16 mouse cellular contexts compared by ENCODE assay signal in the genomic region with DNA sequence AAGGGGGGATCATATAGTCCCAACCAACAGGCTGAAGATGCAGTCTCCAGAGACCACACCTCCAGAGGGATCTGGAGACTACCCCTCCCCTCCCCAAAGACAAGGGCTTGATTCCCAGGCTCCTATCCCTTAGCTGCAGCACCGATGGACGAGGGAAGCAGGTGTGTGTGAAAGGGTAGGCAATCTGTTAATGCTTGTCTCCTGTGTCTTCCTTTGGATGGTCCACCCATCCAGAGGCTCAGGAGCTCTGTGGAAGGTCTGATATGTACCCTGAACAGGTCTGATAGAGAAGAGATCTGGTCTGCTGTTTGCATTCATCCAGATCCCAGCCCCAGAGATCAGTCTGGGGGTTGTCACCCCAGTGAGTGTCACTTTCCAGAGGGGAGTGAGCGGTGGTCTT. TPM values are rescaled to one million over a fixed set of nuclear protein-coding genes. Genes with fewer than 3 reads are reported as not detected.
DNase-seq lines count a peak whose midpoint lies in the region; ATAC-seq lines count a peak whose summit lies in the region.
"Had no signal": no experiment of that assay in that cellular context is flagged by ENCODE, and none has a peak within 500 bp of the region (broad histone marks: within the 10 kb centered on the region; RNA-seq: fewer than 3 reads in every experiment).

No protein-coding gene starts in this region.

- H3K4me1 ChIP-seq in forebrain, embryonic 12.5 days, result peaks cover 53% of the 10 kb centered on the region
- peaks cover 13% of the 10 kb centered on the region for H3K4me1 ChIP-seq in forebrain, embryonic 15.5 days
- H3K4me1 ChIP-seq in hindbrain, embryonic 12.5 days, result peaks cover 81% of the 10 kb centered on the region
- H3K4me1 ChIP-seq in midbrain, embryonic 13.5 days (replicated peaks), result peaks cover 56% of the 10 kb centered on the region
- H3K4me1 ChIP-seq in neural tube, embryonic 14.5 days (ENCODE audit: control insufficient read depth, insufficient read depth, low read length), result peaks cover 31% of the 10 kb centered on the region

- no peak overlapping the region for H3K9ac ChIP-seq in forebrain, embryonic 12.5 days
- H3K9ac ChIP-seq in forebrain, embryonic 15.5 days (replicated peaks), result no peak overlapping the region
- peak overlapping the region; percentile 90 for H3K9ac ChIP-seq in hindbrain, embryonic 12.5 days
- peak overlapping the region; percentile 98 for H3K9ac ChIP-seq in midbrain, embryonic 13.5 days (replicated peaks)
- peak overlapping the region; percentile 93 for H3K9ac ChIP-seq in neural tube, embryonic 14.5 days (replicated peaks; ENCODE audit: low read depth, low read length)

- H3K4me3 ChIP-seq in forebrain, embryonic 12.5 days (replicated peaks), result no peak overlapping the region
- H3K4me3 ChIP-seq in forebrain, embryonic 15.5 days, result no peak overlapping the region
- peak overlapping the region; percentile 57 for H3K4me3 ChIP-seq in hindbrain, embryonic 12.5 days
- peak overlapping the region; percentile 77 for H3K4me3 ChIP-seq in midbrain, embryonic 13.5 days (replicated peaks)
- peak overlapping the region; percentile 61 for H3K4me3 ChIP-seq in neural tube, embryonic 14.5 days (ENCODE audit: low read depth, low read length)

- no peak for ATAC-seq in forebrain, embryonic 12.5 days (ENCODE audit: low FRiP score)
- ATAC-seq in forebrain, embryonic 15.5 days (replicated peaks), result no peak
- ATAC-seq in hindbrain, embryonic 12.5 days (ENCODE audit: low FRiP score), result no peak
- ATAC-seq in midbrain, embryonic 13.5 days, result peak; percentile 13; the same call in 1 of the 2 replicates
- ATAC-seq in neural tube, embryonic 14.5 days (ENCODE audit: low read depth), result no peak
- ATAC-seq in cerebellum, adult (ENCODE audit: insufficient number of reproducible peaks, low FRiP score, low TSS enrichment), result no peak
- ATAC-seq: inflammation-experienced regulatory T-cells, adult 6 months had no signal

- WGBS in forebrain, embryonic 12.5 days, result 35% methylated on average over 3 of the region's 3 CpGs
- 33% methylated on average over 3 of the region's 3 CpGs for WGBS in forebrain, embryonic 15.5 days
- WGBS in hindbrain, embryonic 12.5 days, result 21% methylated on average over 3 of the region's 3 CpGs
- WGBS in midbrain, embryonic 13.5 days, result 15% methylated on average over 3 of the region's 3 CpGs
- 12% methylated on average over 3 of the region's 3 CpGs for WGBS in neural tube, embryonic 14.5 days

- peak overlapping the region; percentile 83; the same call in 1 of the 2 replicates for H3K4me2 ChIP-seq in forebrain, embryonic 12.5 days
- no peak overlapping the region for H3K4me2 ChIP-seq in forebrain, embryonic 15.5 days (replicated peaks)
- peak overlapping the region; percentile 68 for H3K4me2 ChIP-seq in hindbrain, embryonic 12.5 days (replicated peaks)
- H3K4me2 ChIP-seq in midbrain, embryonic 13.5 days (replicated peaks), result peak overlapping the region; percentile 78
- H3K4me2 ChIP-seq in neural tube, embryonic 14.5 days (ENCODE audit: low read depth, low read length), result peak overlapping the region; percentile 76

- DNase-seq in thymus, postnatal 4 days, result no peak
- no peak for DNase-seq in natural killer cell, adult 2 months (ENCODE audit: low spot score in 2 of 2)
- DNase-seq: B cell, adult 2 months; cerebellum, adult 8-10 months; heart, adult 18-20 months; kidney, adult 9 months; lung, adult 18-20 months; lung, postnatal 4 days had no signal

- peaks cover 9% of the 10 kb centered on the region for H3K36me3 ChIP-seq in forebrain, embryonic 12.5 days (replicated peaks)
- H3K36me3 ChIP-seq in forebrain, embryonic 15.5 days, result peaks cover 14% of the 10 kb centered on the region
- peaks cover 14% of the 10 kb centered on the region for H3K36me3 ChIP-seq in hindbrain, embryonic 12.5 days
- H3K36me3 ChIP-seq in midbrain, embryonic 13.5 days, result peaks cover 16% of the 10 kb centered on the region
- no peaks in the 10 kb centered on the region; the same call in 1 of the 2 replicates for H3K36me3 ChIP-seq in neural tube, embryonic 14.5 days (ENCODE audit: control insufficient read depth, insufficient read depth, low read length)

- H3K9me3 ChIP-seq in forebrain, embryonic 12.5 days, result no peaks in the 10 kb centered on the region
- H3K9me3 ChIP-seq in forebrain, embryonic 15.5 days, result no peaks in the 10 kb centered on the region
- H3K9me3 ChIP-seq in hindbrain, embryonic 12.5 days (replicated peaks), result no peaks in the 10 kb centered on the region
- no peaks in the 10 kb centered on the region for H3K9me3 ChIP-seq in midbrain, embryonic 13.5 days
- H3K9me3 ChIP-seq in neural tube, embryonic 14.5 days (ENCODE audit: control insufficient read depth, low read length), result no peaks in the 10 kb centered on the region
- H3K9me3 ChIP-seq: embryonic facial prominence, embryonic 12.5 days had no signal

- H3K27me3 ChIP-seq in forebrain, embryonic 12.5 days, result peaks cover 100% of the 10 kb centered on the region
- peaks cover 42% of the 10 kb centered on the region for H3K27me3 ChIP-seq in forebrain, embryonic 15.5 days
- H3K27me3 ChIP-seq in hindbrain, embryonic 12.5 days, result peaks cover 36% of the 10 kb centered on the region
- peaks cover 19% of the 10 kb centered on the region for H3K27me3 ChIP-seq in midbrain, embryonic 13.5 days
- no peaks in the 10 kb centered on the region; the same call in 1 of the 2 replicates for H3K27me3 ChIP-seq in neural tube, embryonic 14.5 days (ENCODE audit: control insufficient read depth, insufficient read depth, low read length)

- H3K27ac ChIP-seq in forebrain, embryonic 12.5 days, result no peak overlapping the region
- no peak overlapping the region for H3K27ac ChIP-seq in forebrain, embryonic 15.5 days (replicated peaks)
- peak overlapping the region; percentile 98 for H3K27ac ChIP-seq in hindbrain, embryonic 12.5 days
- peak overlapping the region; percentile 96 for H3K27ac ChIP-seq in midbrain, embryonic 13.5 days
- H3K27ac ChIP-seq in neural tube, embryonic 14.5 days (ENCODE audit: low read depth, low read length), result no peak overlapping the region; the same call in 1 of the 2 replicates
- H3K27ac ChIP-seq: embryonic facial prominence, embryonic 12.5 days had no signal

RNA-seq across cellular contexts. Expression of a gene that starts 22.1 kb away (rescaled TPM):
- 9.4 and 10.1 TPM in 2 replicates for polyA plus RNA-seq in forebrain, embryonic 12.5 days (2016; fragmentation: Nextera tagmentation; extraction: Ambion mirVana)
- polyA plus RNA-seq in forebrain, embryonic 15.5 days (2015; fragmentation: Nextera tagmentation; extraction: Ambion mirVana), result 6.8 and 7.2 TPM in 2 replicates
- 28.5 and 30.2 TPM in 2 replicates for polyA plus RNA-seq in hindbrain, embryonic 12.5 days (2016; fragmentation: Nextera tagmentation; extraction: Ambion mirVana)
- polyA plus RNA-seq in midbrain, embryonic 13.5 days (2015; fragmentation: Nextera tagmentation; extraction: Ambion mirVana), result 14.6 and 20.7 TPM in 2 replicates
- 21.4 and 22.9 TPM in 2 replicates for polyA plus RNA-seq in neural tube, embryonic 14.5 days (2014; fragmentation: Nextera tagmentation; extraction: Ambion mirVana)

RNA-seq across cellular contexts. Expression of a gene that starts 27.0 kb away (rescaled TPM):
- polyA plus RNA-seq in forebrain, embryonic 12.5 days (2016; fragmentation: Nextera tagmentation; extraction: Ambion mirVana), result 13.6 and 14.9 TPM in 2 replicates
- 19.2 and 21.2 TPM in 2 replicates for polyA plus RNA-seq in forebrain, embryonic 15.5 days (2015; fragmentation: Nextera tagmentation; extraction: Ambion mirVana)
- polyA plus RNA-seq in hindbrain, embryonic 12.5 days (2016; fragmentation: Nextera tagmentation; extraction: Ambion mirVana), result 16.4 and 19.5 TPM in 2 replicates
- 21.4 and 23.1 TPM in 2 replicates for polyA plus RNA-seq in midbrain, embryonic 13.5 days (2015; fragmentation: Nextera tagmentation; extraction: Ambion mirVana)
- polyA plus RNA-seq in neural tube, embryonic 14.5 days (2014; fragmentation: Nextera tagmentation; extraction: Ambion mirVana), result 21.8 and 24.6 TPM in 2 replicates

RNA-seq across cellular contexts. Expression of a gene that starts 42.1 kb away (rescaled TPM):
- polyA plus RNA-seq in forebrain, embryonic 12.5 days (2016; fragmentation: Nextera tagmentation; extraction: Ambion mirVana), result 118 and 133 TPM in 2 replicates
- polyA plus RNA-seq in forebrain, embryonic 15.5 days (2015; fragmentation: Nextera tagmentation; extraction: Ambion mirVana), result 67.9 and 74.8 TPM in 2 replicates
- polyA plus RNA-seq in hindbrain, embryonic 12.5 days (2016; fragmentation: Nextera tagmentation; extraction: Ambion mirVana), result 87.9 and 97.0 TPM in 2 replicates
- 74.4 and 76.0 TPM in 2 replicates for polyA plus RNA-seq in midbrain, embryonic 13.5 days (2015; fragmentation: Nextera tagmentation; extraction: Ambion mirVana)
- polyA plus RNA-seq in neural tube, embryonic 14.5 days (2014; fragmentation: Nextera tagmentation; extraction: Ambion mirVana), result 68.2 and 68.6 TPM in 2 replicates

RNA-seq across cellular contexts. Expression of a gene that starts 44.5 kb away (rescaled TPM):
- polyA plus RNA-seq in forebrain, embryonic 12.5 days (2016; fragmentation: Nextera tagmentation; extraction: Ambion mirVana), result 16.5 and 19.4 TPM in 2 replicates
- 30.1 and 31.8 TPM in 2 replicates for polyA plus RNA-seq in forebrain, embryonic 15.5 days (2015; fragmentation: Nextera tagmentation; extraction: Ambion mirVana)
- 28.3 and 29.3 TPM in 2 replicates for polyA plus RNA-seq in hindbrain, embryonic 12.5 days (2016; fragmentation: Nextera tagmentation; extraction: Ambion mirVana)
- polyA plus RNA-seq in midbrain, embryonic 13.5 days (2015; fragmentation: Nextera tagmentation; extraction: Ambion mirVana), result 29.5 and 32.5 TPM in 2 replicates
- polyA plus RNA-seq in neural tube, embryonic 14.5 days (2014; fragmentation: Nextera tagmentation; extraction: Ambion mirVana), result 35.8 and 37.6 TPM in 2 replicates

RNA-seq across cellular contexts. Expression of a gene that starts 58.6 kb away (rescaled TPM):
- polyA plus RNA-seq in forebrain, embryonic 12.5 days (2016; fragmentation: Nextera tagmentation; extraction: Ambion mirVana), result 40.0 and 42.5 TPM in 2 replicates
- polyA plus RNA-seq in forebrain, embryonic 15.5 days (2015; fragmentation: Nextera tagmentation; extraction: Ambion mirVana), result 40.6 and 41.7 TPM in 2 replicates
- polyA plus RNA-seq in hindbrain, embryonic 12.5 days (2016; fragmentation: Nextera tagmentation; extraction: Ambion mirVana), result 43.1 and 43.3 TPM in 2 replicates
- polyA plus RNA-seq in midbrain, embryonic 13.5 days (2015; fragmentation: Nextera tagmentation; extraction: Ambion mirVana), result 44.7 and 45.5 TPM in 2 replicates
- 27.1 and 29.3 TPM in 2 replicates for polyA plus RNA-seq in neural tube, embryonic 14.5 days (2014; fragmentation: Nextera tagmentation; extraction: Ambion mirVana)

Comparison
In these comparisons a context has a peak if more than half of its experiments do, and no peak if none do; other contexts are left out.
1. H3K27ac ChIP-seq: peak in hindbrain, embryonic 12.5 days (single experiment) and midbrain, embryonic 13.5 days (single experiment); none in forebrain, embryonic 12.5 days (single experiment), forebrain, embryonic 15.5 days (single experiment) and neural tube, embryonic 14.5 days (single experiment).
2. H3K4me3 ChIP-seq: peak in hindbrain, embryonic 12.5 days (single experiment), midbrain, embryonic 13.5 days (single experiment) and neural tube, embryonic 14.5 days (single experiment); none in forebrain, embryonic 12.5 days (single experiment) and forebrain, embryonic 15.5 days (single experiment).
3. H3K9ac ChIP-seq: peak in hindbrain, embryonic 12.5 days (single experiment), midbrain, embryonic 13.5 days (single experiment) and neural tube, embryonic 14.5 days (single experiment); none in forebrain, embryonic 12.5 days (single experiment) and forebrain, embryonic 15.5 days (single experiment).